ENCODE assay signal across 17 mouse cellular contexts in the genomic region with DNA sequence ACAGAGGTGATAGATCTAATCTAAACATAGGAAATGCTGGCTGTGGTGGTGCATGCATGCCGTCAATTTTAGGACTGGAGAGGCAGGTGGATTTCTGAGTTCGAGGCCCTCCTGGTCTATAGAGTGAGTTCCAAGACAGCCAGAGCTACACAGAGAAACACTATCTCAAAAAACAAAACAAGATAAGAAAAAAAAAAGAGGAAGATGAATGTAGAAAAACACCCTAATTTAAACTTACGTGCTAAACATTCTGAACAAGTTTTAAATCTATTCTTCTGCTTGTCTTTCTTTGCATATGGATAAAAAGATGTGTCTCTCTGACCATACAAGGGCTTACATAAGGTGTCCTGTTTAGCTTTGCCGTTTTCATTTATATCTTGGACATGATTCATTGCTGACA.
"Had no signal": no experiment of that assay in that cellular context is flagged by ENCODE, and none has a peak within 500 bp of the region (broad histone marks: within the 10 kb centered on the region; RNA-seq: fewer than 3 reads in every experiment).

No protein-coding gene starts in this region.

- H3K36me3 ChIP-seq: neural tube, embryonic 12.5 days; neural tube, embryonic 13.5 days; neural tube, embryonic 15.5 days; stomach, embryonic 15.5 days had no signal

- H3K9me3 ChIP-seq: neural tube, embryonic 12.5 days; neural tube, embryonic 13.5 days; neural tube, embryonic 15.5 days; stomach, embryonic 15.5 days had no signal

- H3K27ac ChIP-seq: neural tube, embryonic 12.5 days; neural tube, embryonic 13.5 days; neural tube, embryonic 15.5 days; stomach, embryonic 15.5 days; stomach, postnatal 0 days had no signal

- H3K27me3 ChIP-seq: neural tube, embryonic 12.5 days; neural tube, embryonic 15.5 days; stomach, embryonic 15.5 days had no signal

- H3K9ac ChIP-seq: neural tube, embryonic 12.5 days; neural tube, embryonic 13.5 days; neural tube, embryonic 15.5 days; stomach, embryonic 15.5 days had no signal

- H3K4me3 ChIP-seq: neural tube, embryonic 12.5 days; neural tube, embryonic 13.5 days; neural tube, embryonic 15.5 days; stomach, embryonic 15.5 days had no signal

- DNase-seq: retina, postnatal 1 day; right cerebral cortex, adult 18-20 months; right cerebral cortex, postnatal 14 days; right cerebral cortex, postnatal 25 days; right cerebral cortex, postnatal 4 days; spleen, adult 18-20 months; thymus, adult 18-20 months; thymus, adult 2 months; thymus, postnatal 14 days; thymus, postnatal 25 days; thymus, postnatal 36 days; thymus, postnatal 4 days had no signal
